Mouse (Mus musculus) bone marrow, adult 2 months (tissue): ENCODE measurements at regions not wholly inside any gene's neighbourhood (a gene's known extent, or its start where the extent isn't known, plus 50 kb on each side); places are given as distances from the start of the nearest gene placed in this dataset.

Source experiments
- CTCF ChIP-seq: fragments of 200-500 bp; IDR thresholded peaks from 2 replicates; pipeline ENCODE4 v1.5.1; 2011; ENCODE audit warnings: low read length, control low read depth; ENCODE audit not compliant: control insufficient read depth, insufficient read depth
- POLR2A ChIP-seq: fragments of 200-500 bp; IDR thresholded peaks from 2 replicates; pipeline ENCODE4 v1.6.1; 2011; ENCODE audit warnings: low read depth, mild to moderate bottlenecking, control low read depth, low read length, borderline replicate concordance; ENCODE audit not compliant: control insufficient read depth

DNA sequence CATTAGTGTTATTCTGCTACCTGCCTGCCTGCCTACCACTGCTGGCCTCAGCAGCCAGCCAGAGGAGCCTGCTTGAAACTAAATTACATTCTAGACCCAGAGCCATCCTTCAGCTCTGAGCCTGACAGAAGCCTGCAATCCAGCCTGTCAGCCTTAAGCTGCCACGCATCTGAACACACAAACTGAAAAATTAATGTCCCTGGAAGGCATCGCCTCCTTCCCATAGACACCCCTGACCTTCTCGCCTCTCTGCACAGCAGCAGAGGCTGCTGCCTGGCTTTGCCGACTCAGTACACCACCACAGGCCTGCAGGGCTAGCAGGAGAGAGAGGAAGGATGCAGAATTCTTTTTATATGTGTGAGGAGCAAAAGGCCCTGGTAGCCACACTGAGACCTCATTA lies 502.9 kb upstream of the Kdm8 start:
- TF ChIP-seq CTCF (no peak), POLR2A (no peak)
